Mouse (Mus musculus) spleen, adult 2 months (tissue): ENCODE measurements around the gene Rln3.

Experiments used
- CTCF ChIP-seq: fragments of 200-500 bp; IDR thresholded peaks from 2 replicates; pipeline ENCODE4 v1.5.1; 2011; ENCODE audit warnings: mild to moderate bottlenecking, inconsistent platforms; ENCODE audit not compliant: insufficient read depth, insufficient read length, insufficient replicate concordance; ENCODE audit errors: extremely low read depth
- POLR2A ChIP-seq: fragments of 200-500 bp; IDR thresholded peaks from 2 replicates; pipeline ENCODE4 v1.6.1; 2011; ENCODE audit warnings: low read depth, low read length, inconsistent platforms

- TF ChIP-seq CTCF (no peak), POLR2A (peak; percentile 81)
Measured at GRCm38 (mm10) chr8:84066291-84066930, 21.6 kb upstream of the Rln3 start, which contains the start of gene Rfx1.
